Mouse (Mus musculus): ENCODE measurements around the gene Mogs.

DNA sequence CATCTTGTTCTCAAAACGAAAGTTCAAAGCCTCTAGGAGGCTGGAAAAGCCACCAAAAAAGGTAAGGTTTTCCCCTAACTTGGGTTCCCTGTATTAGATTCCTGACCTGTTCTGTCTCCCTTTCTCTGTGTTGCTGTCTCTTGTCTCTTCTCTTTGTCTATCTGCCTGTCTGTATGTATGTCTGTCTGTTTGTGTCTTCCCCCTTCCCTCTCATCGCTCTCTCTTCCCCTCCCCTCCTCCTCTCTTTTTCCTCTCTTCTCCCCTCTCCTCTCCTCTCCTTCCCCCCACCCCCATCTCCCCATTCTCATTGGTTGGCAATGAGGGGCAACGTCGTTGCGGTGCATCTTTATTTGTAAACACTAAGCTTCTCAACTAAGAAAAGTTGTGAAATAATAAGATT is 10.0 kb downstream of the Mogs start, which contains the start of gene Ino80b:
- no peak for TF ChIP-seq TCF12 (IDR thresholded peaks at IDR 0.05; ENCODE audit: low read depth, low read length)
- no peak for TF ChIP-seq NELFE (IDR thresholded peaks at IDR 0.05; ENCODE audit: low read depth, low read length)
- no peak for TF ChIP-seq CTCF (conservative IDR thresholded peaks at IDR 0.05 in 1 of 2, IDR thresholded peaks at IDR 0.05 in 1 of 2; ENCODE audit: low read depth in 2 of 2, low read length in 2 of 2)
- no peak for TF ChIP-seq NRF1 (IDR thresholded peaks at IDR 0.05; ENCODE audit: low read depth, low read length)
- TF ChIP-seq USF1 (IDR thresholded peaks at IDR 0.05; ENCODE audit: low read depth, low read length): no peak
- no peak for TF ChIP-seq EP300 (IDR thresholded peaks at IDR 0.05; ENCODE audit: low read length)
- no peak for TF ChIP-seq ELF1 (IDR thresholded peaks at IDR 0.05; ENCODE audit: low read depth, low read length)
- TF ChIP-seq POLR2A (IDR thresholded peaks at IDR 0.05; ENCODE audit: low read depth, low read length): no peak
- TF ChIP-seq MAFK (IDR thresholded peaks at IDR 0.05; ENCODE audit: insufficient replicate concordance, low read length): no peak
- no peak for TF ChIP-seq CHD2 (IDR thresholded peaks at IDR 0.05; ENCODE audit: low read length)
- no peak for TF ChIP-seq E2F4 (IDR thresholded peaks at IDR 0.05; ENCODE audit: insufficient replicate concordance, low read depth, low read length)
- no peak for TF ChIP-seq TBP (conservative IDR thresholded peaks at IDR 0.05; ENCODE audit: low read depth, low read length)
- no peak for TF ChIP-seq JUND (conservative IDR thresholded peaks at IDR 0.05; ENCODE audit: low read depth, low read length)
- TF ChIP-seq ZMIZ1 (IDR thresholded peaks at IDR 0.05; ENCODE audit: low read depth, low read length): no peak

All from CH12.LX (cell line).